Mouse (Mus musculus) neural tube, embryonic 11.5 days (tissue): ENCODE results near the gene Jarid2. TPM values are rescaled to one million over a fixed set of nuclear protein-coding genes. Genes with fewer than 3 reads are reported as not detected.

Experiments used
- ATAC-seq: fragments of 200-750 bp; cut with Nextera tagmentation; 2 replicates; pipeline ENCODE4 v1.8.0; 2017; ENCODE audit warnings: moderate number of reproducible peaks, mild to moderate bottlenecking, moderate TSS enrichment, moderate library complexity; ENCODE audit not compliant: insufficient read depth, low FRiP score, low TSS enrichment
- DNase-seq: peaks from one replicate; pipeline ENCODE4 v3.0.0-alpha.2; 2015; ENCODE audit warnings: low spot score
- H3K27ac ChIP-seq: fragments of 300-500 bp; sonication (generic); 2 replicates; pipeline ENCODE4 v1.5.1; 2014; ENCODE audit warnings: low read depth, mild to moderate bottlenecking, low read length
- H3K27me3 ChIP-seq: fragments of 300-500 bp; sonication (generic); 2 replicates; pipeline ENCODE4 v1.6.1; 2014; ENCODE audit warnings: mild to moderate bottlenecking, low read length, mixed read lengths; ENCODE audit not compliant: control insufficient read depth, insufficient read depth
- H3K36me3 ChIP-seq: fragments of 300-500 bp; sonication (generic); 2 replicates; pipeline ENCODE4 v1.6.1; 2014; ENCODE audit warnings: mild to moderate bottlenecking, low read length, moderate library complexity, mixed read lengths; ENCODE audit not compliant: control insufficient read depth, insufficient read depth
- H3K4me1 ChIP-seq: fragments of 300-500 bp; sonication (generic); 2 replicates; pipeline ENCODE4 v1.6.1; 2014; ENCODE audit warnings: low read length, mixed read lengths; ENCODE audit not compliant: control insufficient read depth, insufficient read depth
- H3K4me2 ChIP-seq: fragments of 300-500 bp; sonication (generic); 2 replicates; pipeline ENCODE4 v1.6.1; 2014; ENCODE audit warnings: low read depth, mild to moderate bottlenecking, moderate library complexity
- H3K4me3 ChIP-seq: fragments of 300-500 bp; sonication (generic); 2 replicates; pipeline ENCODE4 v1.5.1; 2014; ENCODE audit warnings: low read depth, low read length
- H3K9ac ChIP-seq: fragments of 300-500 bp; sonication (generic); 2 replicates; pipeline ENCODE4 v1.6.1; 2014; ENCODE audit warnings: mild to moderate bottlenecking, low read length
- H3K9me3 ChIP-seq: fragments of 300-500 bp; sonication (generic); 2 replicates; pipeline ENCODE4 v1.6.1; 2016; ENCODE audit warnings: low read length; ENCODE audit not compliant: control insufficient read depth
- WGBS: fragments of 180-500 bp; shearing (Covaris S2); extraction: QIAGEN DNeasy Blood & Tissue Kit; methylation state at CpG from one replicate; pipeline ENCODE4 v1.1.7; 2014; 5-methylcytosine and 5-hydroxymethylcytosine counted together
- polyA plus RNA-seq: library from polyadenylated mRNA; unstranded; fragments of >200 nt; fragmentation: Nextera tagmentation; extraction: Ambion mirVana; gene quantifications from 2 replicates; pipeline ENCODE4 v1.2.1, GENCODE M21; 2014

Jarid2 gene
- polyA plus RNA-seq, 1 experiment from 2014 or later: 47.9 TPM

DNA sequence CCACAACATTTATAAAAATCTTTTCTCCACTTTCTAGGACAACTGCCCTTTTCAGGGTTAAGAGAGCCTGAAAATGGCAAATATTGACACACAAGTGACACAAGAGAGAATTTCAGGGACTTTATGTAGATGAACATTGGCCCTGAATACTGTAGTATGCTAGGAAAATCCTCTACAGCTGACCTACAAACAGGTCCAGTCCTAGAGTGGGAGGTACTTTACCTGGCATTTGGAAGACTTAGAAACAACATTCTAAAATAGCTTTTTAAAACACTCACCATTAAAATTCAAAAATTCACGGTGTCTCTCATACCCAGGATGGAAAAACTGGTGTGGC lies 224.9 kb downstream of the Jarid2 start:
- H3K36me3 ChIP-seq: peaks cover 2% of the 10 kb centered on the region; the same call in 1 of the 2 replicates
- no peak overlapping the region for H3K4me3 ChIP-seq
- ATAC-seq (no peak), DNase-seq (no peak)
- H3K27me3 ChIP-seq: no peaks in the 10 kb centered on the region
- H3K4me2 ChIP-seq: no peak overlapping the region
- H3K4me1 ChIP-seq: no peaks in the 10 kb centered on the region
- no peak overlapping the region for H3K27ac ChIP-seq
- H3K9ac ChIP-seq: no peak overlapping the region
- WGBS: 96% methylated on average over 1 of the region's 1 CpGs
- H3K9me3 ChIP-seq: no peaks in the 10 kb centered on the region

DNA sequence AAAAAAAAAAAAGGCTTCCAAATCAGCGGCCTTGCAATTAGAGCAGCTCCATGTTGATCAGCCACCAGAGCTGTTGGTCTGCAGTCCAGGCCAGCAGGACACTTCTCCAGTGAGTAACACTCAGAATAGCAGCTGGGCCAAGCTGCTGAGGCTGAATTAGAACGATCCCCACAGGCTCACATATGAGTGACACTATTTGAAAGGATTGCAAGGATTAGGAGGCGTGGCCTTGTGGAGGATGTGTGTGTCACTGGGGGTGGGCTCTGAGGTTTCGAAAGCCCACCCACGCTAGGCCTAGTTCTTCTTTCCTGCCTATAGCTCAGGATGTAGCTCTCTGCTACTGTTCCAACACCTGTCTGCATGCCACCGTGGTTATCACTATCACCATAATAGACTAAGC lies 226.5 kb downstream of the Jarid2 start:
- Histone ChIP-seq H3K4me3 (no peak overlapping the region), H3K4me1 (no peaks in the 10 kb centered on the region), H3K27me3 (no peaks in the 10 kb centered on the region), H3K27ac (no peak overlapping the region), H3K9ac (no peak overlapping the region), H3K9me3 (no peaks in the 10 kb centered on the region), H3K36me3 (peaks cover 2% of the 10 kb centered on the region; the same call in 1 of the 2 replicates), H3K4me2 (no peak overlapping the region)
- WGBS: 94% methylated on average over 6 of the region's 6 CpGs
- ATAC-seq (no peak), DNase-seq (no peak)

DNA sequence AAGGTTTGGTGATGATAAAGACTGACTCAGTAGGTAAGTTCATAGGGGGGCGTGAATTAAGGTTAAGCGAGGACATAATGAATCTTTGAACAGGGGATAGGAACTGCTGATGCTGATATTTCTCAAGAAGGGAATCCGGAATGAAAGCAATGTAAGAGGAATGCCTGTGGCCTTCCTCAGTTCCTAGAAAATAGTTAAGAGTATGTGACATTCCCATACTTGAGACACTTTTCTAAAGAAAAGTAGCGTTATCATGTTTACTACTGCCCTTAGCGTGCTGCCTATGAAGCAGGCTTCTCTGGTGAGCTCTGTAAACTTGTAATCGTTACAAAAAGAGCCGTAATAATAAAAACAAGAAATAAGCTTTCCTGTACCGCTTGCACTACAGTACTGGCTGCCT lies 227.8 kb downstream of the Jarid2 start:
- Histone ChIP-seq H3K9ac (no peak overlapping the region), H3K4me1 (peaks cover 4% of the 10 kb centered on the region; the same call in 1 of the 2 replicates), H3K36me3 (peaks cover under 1% of the 10 kb centered on the region; the same call in 1 of the 2 replicates), H3K4me2 (no peak overlapping the region), H3K9me3 (no peaks in the 10 kb centered on the region), H3K27ac (no peak overlapping the region), H3K27me3 (no peaks in the 10 kb centered on the region), H3K4me3 (no peak overlapping the region)
- DNase-seq: no peak
- no peak for ATAC-seq
- WGBS: 92% methylated on average over 8 of the region's 8 CpGs

DNA sequence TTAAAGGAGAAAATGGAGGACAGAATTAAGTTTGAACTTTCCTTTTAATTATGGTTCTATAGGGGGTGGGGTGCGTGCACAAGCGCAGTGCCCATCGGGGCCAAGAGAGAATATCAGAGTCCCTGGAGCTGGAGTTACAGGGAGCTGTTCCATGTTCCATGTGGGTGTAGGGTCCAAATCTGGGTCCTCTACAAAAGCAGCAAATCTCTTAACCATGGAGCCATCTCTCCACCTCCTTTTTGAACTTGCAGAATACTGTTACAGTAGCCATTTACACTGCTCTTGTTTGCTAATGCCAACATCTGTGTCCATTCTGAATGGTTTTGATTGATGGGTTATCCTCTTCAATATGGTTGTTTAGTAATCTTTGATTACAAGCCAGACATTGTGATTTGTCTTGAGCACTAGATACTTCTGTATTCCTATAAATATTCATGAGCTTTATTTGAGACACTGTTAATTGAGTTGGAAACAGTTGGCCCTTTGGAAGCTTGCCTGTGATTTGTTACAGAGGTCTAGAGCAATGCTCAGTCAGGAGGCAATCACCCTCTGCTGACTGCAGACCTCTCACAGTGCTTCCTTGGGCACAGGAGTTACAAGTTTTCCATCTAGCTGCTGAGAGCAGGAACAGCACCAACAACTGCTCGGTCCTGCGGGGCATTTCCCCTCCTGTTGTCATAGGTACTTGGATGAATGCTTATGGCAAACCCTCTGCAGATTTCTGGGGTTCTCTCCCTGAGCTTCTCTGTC lies 231.4 kb downstream of the Jarid2 start:
- DNase-seq (no peak), ATAC-seq (no peak)
- H3K27me3 ChIP-seq: no peaks in the 10 kb centered on the region
- no peaks in the 10 kb centered on the region for H3K9me3 ChIP-seq
- no peak overlapping the region for H3K4me3 ChIP-seq
- no peaks in the 10 kb centered on the region; the same call in 1 of the 2 replicates for H3K36me3 ChIP-seq
- peaks cover 4% of the 10 kb centered on the region; the same call in 1 of the 2 replicates for H3K4me1 ChIP-seq
- H3K4me2 ChIP-seq: no peak overlapping the region
- 88% methylated on average over 5 of the region's 5 CpGs for WGBS
- no peak overlapping the region for H3K27ac ChIP-seq
- H3K9ac ChIP-seq: no peak overlapping the region
